Mouse (Mus musculus) myocyte (in vitro differentiated cells): ENCODE measurements around the gene Grhl3.

Experiments used
- POLR2A ChIP-seq: IDR thresholded peaks from one replicate; pipeline ENCODE4 v1.6.1; 2011; ENCODE audit warnings: low read depth, mild to moderate bottlenecking, control low read depth, moderate library complexity; ENCODE audit not compliant: insufficient read length
- POLR2AphosphoS2 ChIP-seq: IDR thresholded peaks from one replicate; pipeline ENCODE4 v1.6.1; 2011; ENCODE audit warnings: low read depth, control low read depth; ENCODE audit not compliant: insufficient read length
- USF1 ChIP-seq: IDR thresholded peaks from one replicate; pipeline ENCODE4 v1.6.1; 2011; ENCODE audit warnings: low read depth, mild to moderate bottlenecking, control low read depth, moderate library complexity

DNA sequence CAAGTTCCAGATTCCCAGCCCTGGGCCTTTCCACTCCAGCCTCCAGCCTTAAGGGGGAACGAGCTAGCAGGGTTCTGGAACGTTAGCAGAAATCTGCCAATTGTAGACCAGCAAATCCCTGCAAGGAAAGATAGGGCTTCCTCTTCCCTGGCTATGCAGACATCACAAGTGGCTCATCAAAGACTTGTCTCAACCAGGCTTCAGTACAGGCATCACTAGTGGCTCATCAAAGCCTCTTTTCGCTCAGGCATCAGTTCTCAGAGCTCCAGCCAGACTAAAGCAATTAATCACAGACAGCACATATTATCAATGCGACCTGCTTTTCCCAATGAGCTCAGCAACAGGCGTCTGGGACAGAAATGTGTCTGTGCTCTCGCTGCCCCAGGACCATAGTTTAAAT, 40.4 kb downstream of the Grhl3 start:
- TF ChIP-seq POLR2A (no peak), POLR2AphosphoS2 (no peak), USF1 (no peak)
